Mouse (Mus musculus) common myeloid progenitor, adult 5-6 weeks (primary cell): Measurements from ENCODE around the gene Kalrn. TPM values are rescaled to one million over a fixed set of nuclear protein-coding genes. Genes with fewer than 3 reads are reported as not detected.

Experiments
- ATAC-seq: replicated peaks from 2 replicates; pipeline ENCODE4 v1.8.0; 2016; ENCODE audit warnings: low read depth, mild to moderate bottlenecking, moderate TSS enrichment, inconsistent platforms; ENCODE audit not compliant: poor library complexity, severe bottlenecking
- total RNA-seq: library from RNA; stranded (forward); fragments of 200-1000, 187-1606 nt; gene quantifications from 2 replicates; pipeline ENCODE4 v1.2.3, GENCODE M21; 2017

Kalrn gene
- total RNA-seq, 1 experiment from 2014 or later: 7.3 TPM

GRCm38 (mm10) chr16:33938311-33939132, 634.8 kb downstream of the Kalrn start:
- ATAC-seq: no peak

GRCm38 (mm10) chr16:33937567-33937966, 635.8 kb downstream of the Kalrn start:
- ATAC-seq: peak; percentile 79

- ATAC-seq: peak; percentile 33; the same call in 1 of the 2 replicates
These were observed 636.4 kb downstream of the Kalrn start for GRCm38 (mm10) chr16:33936885-33937284.

- ATAC-seq: no peak
These were observed 637.9 kb downstream of the Kalrn start for GRCm38 (mm10) chr16:33935407-33935785.

- ATAC-seq: no peak
These were observed 638.5 kb downstream of the Kalrn start for GRCm38 (mm10) chr16:33934701-33935406.

GRCm38 (mm10) chr16:33933411-33933810, 639.9 kb downstream of the Kalrn start:
- ATAC-seq: no peak

GRCm38 (mm10) chr16:33932126-33932525, 641.2 kb downstream of the Kalrn start:
- ATAC-seq: no peak

GRCm38 (mm10) chr16:33931682-33932081, 641.6 kb downstream of the Kalrn start:
- ATAC-seq: no peak

GRCm38 (mm10) chr16:33930785-33931184, 642.5 kb downstream of the Kalrn start:
- no peak for ATAC-seq

GRCm38 (mm10) chr16:33928788-33929462, 644.4 kb downstream of the Kalrn start:
- 0 out of 2 replicates have a peak, but pooled peaks have one; percentile 10 for ATAC-seq

GRCm38 (mm10) chr16:33927263-33927824, 646.0 kb downstream of the Kalrn start:
- ATAC-seq: no peak

- ATAC-seq: peak; percentile 50
These were observed 649.6 kb downstream of the Kalrn start for GRCm38 (mm10) chr16:33923758-33924157.

- ATAC-seq: no peak
These were observed 650.4 kb downstream of the Kalrn start for GRCm38 (mm10) chr16:33923001-33923316.

GRCm38 (mm10) chr16:33922111-33923000, 651.0 kb downstream of the Kalrn start:
- peak; percentile 82 for ATAC-seq

GRCm38 (mm10) chr16:33921514-33921913, 651.8 kb downstream of the Kalrn start:
- ATAC-seq: peak; percentile 27; the same call in 1 of the 2 replicates

Other genes with a start within 250 kb of the Kalrn start
- gene Ropn1, start 76.4 kb upstream of the Kalrn start, total RNA-seq: not detected in 2 replicates
- 11.9 and 12.8 TPM in 2 replicates for gene Ccdc14, start 117.1 kb upstream of the Kalrn start, total RNA-seq
- gene Mylk, start 171.7 kb upstream of the Kalrn start, total RNA-seq: 3.9 and 9.3 TPM in 2 replicates